Mouse (Mus musculus) kidney, adult 2 months (tissue): ENCODE measurements around the gene Hist1h1d. TPM values are rescaled to one million over a fixed set of nuclear protein-coding genes. Genes with fewer than 3 reads are reported as not detected.

Experiments
- DNase-seq: peaks from one replicate; pipeline ENCODE4 v3.0.0; 2021
- H3K27ac ChIP-seq: fragments of 200-500 bp; 2 replicates; pipeline ENCODE4 v1.5.1; 2012; ENCODE audit warnings: low read depth, low read length, control low read depth, inconsistent platforms; ENCODE audit not compliant: insufficient read depth
- H3K27me3 ChIP-seq: fragments of 200-500 bp; replicated peaks from 2 replicates; pipeline ENCODE4 v1.6.1; 2012; ENCODE audit warnings: mild to moderate bottlenecking, moderate library complexity, low read length, inconsistent platforms; ENCODE audit not compliant: control insufficient read depth, insufficient read depth
- H3K36me3 ChIP-seq: fragments of 200-500 bp; 2 replicates; pipeline ENCODE4 v1.6.1; 2012; ENCODE audit warnings: mild to moderate bottlenecking, moderate library complexity, low read length, inconsistent platforms; ENCODE audit not compliant: control insufficient read depth, insufficient read depth
- H3K4me1 ChIP-seq: fragments of 200-500 bp; 2 replicates; pipeline ENCODE4 v1.6.1; 2011; ENCODE audit warnings: low read length; ENCODE audit not compliant: control insufficient read depth, insufficient read depth
- H3K4me3 ChIP-seq: fragments of 200-500 bp; 2 replicates; pipeline ENCODE4 v1.5.1; 2011; ENCODE audit warnings: mild to moderate bottlenecking, low read depth, low read length, control low read depth; ENCODE audit not compliant: insufficient read depth
- CTCF ChIP-seq: fragments of 200-500 bp; conservative IDR thresholded peaks from 2 replicates; pipeline ENCODE4 v1.5.1; 2011; ENCODE audit warnings: low read depth, mild to moderate bottlenecking, control low read depth, low read length, moderate library complexity, mixed read lengths; ENCODE audit not compliant: insufficient read depth, insufficient read length
- POLR2A ChIP-seq: fragments of 200-500 bp; IDR thresholded peaks from one replicate; pipeline ENCODE4 v1.6.1; 2011; ENCODE audit warnings: low read depth, low read length, control low read depth
- WGBS: fragments of 180-500 bp; shearing (Covaris S2); methylation state at CpG from one replicate; pipeline ENCODE4 v1.1.7; 2018; 5-methylcytosine and 5-hydroxymethylcytosine counted together
- polyA plus RNA-seq: library from polyadenylated mRNA; depleted of rRNA; stranded (reverse); fragments of >200 nt; gene quantifications from 2 replicates; pipeline ENCODE4 v1.2.3, GENCODE M21; 2012; rRNA removed

Hist1h1d gene
- 0.05 and 0.09 TPM in 2 replicates for polyA plus RNA-seq

GRCm38 (mm10) chr13:23552962-23553361 lies at the start of gene Hist1h1d:
Gene Hist1h1d, plus strand, starts transcription at chr13:23553262.
- Histone ChIP-seq H3K4me1 (no peaks in the 10 kb centered on the region), H3K4me3 (no peak within 1 kb of the TSS), H3K27me3 (no peaks in the 10 kb centered on the region), H3K36me3 (no peaks in the 10 kb centered on the region), H3K27ac (no peak within 1 kb of the TSS)
- TF ChIP-seq POLR2A (no peak), CTCF (no peak)
- DNase-seq: no peak

GRCm38 (mm10) chr13:23503797-23504196 lies 49.3 kb upstream of the Hist1h1d start:
- TF ChIP-seq POLR2A: no peak
- TF ChIP-seq CTCF: no peak
- Histone ChIP-seq H3K27me3 (no peaks in the 10 kb centered on the region), H3K4me1 (no peaks in the 10 kb centered on the region), H3K4me3 (no peak overlapping the region), H3K27ac (no peak overlapping the region), H3K36me3 (no peaks in the 10 kb centered on the region)
- WGBS: 15% methylated on average over 9 of the region's 9 CpGs
- peak; percentile 49 for DNase-seq

- 50% methylated on average over 14 of the region's 14 CpGs for WGBS
- TF ChIP-seq CTCF (no peak), POLR2A (no peak)
- Histone ChIP-seq H3K36me3 (no peaks in the 10 kb centered on the region), H3K4me3 (no peak overlapping the region), H3K27ac (no peak overlapping the region), H3K4me1 (no peaks in the 10 kb centered on the region), H3K27me3 (no peaks in the 10 kb centered on the region)
- DNase-seq: no peak
These were observed 47.3 kb upstream of the Hist1h1d start for GRCm38 (mm10) chr13:23505662-23506345.

GRCm38 (mm10) chr13:23506351-23506750 lies 46.7 kb upstream of the Hist1h1d start:
- Histone ChIP-seq H3K27ac (no peak overlapping the region), H3K4me3 (no peak overlapping the region), H3K4me1 (no peaks in the 10 kb centered on the region), H3K27me3 (no peaks in the 10 kb centered on the region), H3K36me3 (no peaks in the 10 kb centered on the region)
- 57% methylated on average over 13 of the region's 13 CpGs for WGBS
- no peak for DNase-seq
- no peak for TF ChIP-seq CTCF
- TF ChIP-seq POLR2A: no peak

GRCm38 (mm10) chr13:23506819-23507515 lies 46.1 kb upstream of the Hist1h1d start:
- no peak for DNase-seq
- Histone ChIP-seq H3K36me3 (no peaks in the 10 kb centered on the region), H3K4me1 (no peaks in the 10 kb centered on the region), H3K27me3 (no peaks in the 10 kb centered on the region), H3K27ac (no peak overlapping the region), H3K4me3 (no peak overlapping the region)
- TF ChIP-seq POLR2A (no peak), CTCF (no peak)
- WGBS: 65% methylated on average over 14 of the region's 14 CpGs

GRCm38 (mm10) chr13:23510127-23510526 lies 42.9 kb upstream of the Hist1h1d start:
- H3K27me3 ChIP-seq: no peaks in the 10 kb centered on the region
- DNase-seq: no peak
- H3K4me3 ChIP-seq: no peak overlapping the region
- H3K36me3 ChIP-seq: no peaks in the 10 kb centered on the region
- WGBS: 56% methylated on average over 1 of the region's 1 CpGs
- H3K4me1 ChIP-seq: no peaks in the 10 kb centered on the region
- no peak overlapping the region for H3K27ac ChIP-seq
- TF ChIP-seq POLR2A (no peak), CTCF (no peak)

- TF ChIP-seq POLR2A: no peak
- no peak for TF ChIP-seq CTCF
- 79% methylated on average over 1 of the region's 1 CpGs for WGBS
- DNase-seq: no peak
These were observed 39.5 kb upstream of the Hist1h1d start for GRCm38 (mm10) chr13:23513517-23513916.

More at GRCm38 (mm10) chr13:23513517-23513916, 39.5 kb upstream of the Hist1h1d start:
- Histone ChIP-seq H3K4me3 (no peak overlapping the region), H3K36me3 (no peaks in the 10 kb centered on the region), H3K27ac (no peak overlapping the region), H3K27me3 (no peaks in the 10 kb centered on the region), H3K4me1 (no peaks in the 10 kb centered on the region)
